ENCODE assay signal across 25 mouse cellular contexts in genomic region chr6:108993743-108994142, GRCm38 (mm10).
DNase-seq lines count a peak whose midpoint lies in the region; ATAC-seq and TF ChIP-seq lines count a peak whose summit lies in the region.
"Had no signal": no experiment of that assay in that cellular context is flagged by ENCODE, and none has a peak within 500 bp of the region (broad histone marks: within the 10 kb centered on the region; RNA-seq: fewer than 3 reads in every experiment).

No protein-coding gene starts in this region.

- TF ChIP-seq CTCF in midbrain, postnatal 0 days (IDR thresholded peaks at IDR 0.05): no peak

- H3K4me2 ChIP-seq in midbrain, embryonic 16.5 days (ENCODE audit: low read length): no peak overlapping the region
- no peak overlapping the region for H3K4me2 ChIP-seq in midbrain, postnatal 0 days (ENCODE audit: low read depth, low read length, poor library complexity, severe bottlenecking)
- H3K4me2 ChIP-seq: embryonic facial prominence, embryonic 13.5 days; heart, embryonic 11.5 days; hindbrain, embryonic 12.5 days; hindbrain, embryonic 15.5 days had no signal

- no peaks in the 10 kb centered on the region for H3K36me3 ChIP-seq in megakaryocyte, embryonic 14.5 days (replicated peaks; ENCODE audit: low read length)
- no peaks in the 10 kb centered on the region for H3K36me3 ChIP-seq in midbrain, embryonic 16.5 days (ENCODE audit: control insufficient read depth, insufficient read depth, low read length)
- no peaks in the 10 kb centered on the region for H3K36me3 ChIP-seq in midbrain, postnatal 0 days (ENCODE audit: insufficient read depth, low read length)
- H3K36me3 ChIP-seq: embryonic facial prominence, embryonic 10.5 days; embryonic facial prominence, embryonic 13.5 days; hindbrain, embryonic 12.5 days; hindbrain, embryonic 15.5 days had no signal

- no peak for ATAC-seq in megakaryocyte, adult 5-6 weeks (ENCODE audit: poor library complexity, severe bottlenecking)
- ATAC-seq in midbrain, embryonic 16.5 days: peak; percentile 76; the same call in 1 of the 2 replicates
- ATAC-seq in midbrain, postnatal 0 days (ENCODE audit: low FRiP score): no peak
- ATAC-seq in common myeloid progenitor, adult 5-6 weeks (replicated peaks; ENCODE audit: low read depth, poor library complexity, severe bottlenecking): peak; percentile 29; the same call in 1 of the 2 replicates
- no peak for ATAC-seq in CD4-positive, CD25-positive, alpha-beta regulatory T cell, adult 4 months
- ATAC-seq: forebrain, embryonic 14.5 days; forebrain, postnatal 0 days; Patski had no signal

- 39% methylated on average over 3 of the region's 3 CpGs for WGBS in midbrain, embryonic 16.5 days
- WGBS in midbrain, postnatal 0 days: 34% methylated on average over 3 of the region's 3 CpGs

- no peak overlapping the region for H3K9ac ChIP-seq in midbrain, embryonic 16.5 days (ENCODE audit: low read depth, low read length)
- H3K9ac ChIP-seq in midbrain, postnatal 0 days (replicated peaks; ENCODE audit: low read length, poor library complexity, severe bottlenecking): no peak overlapping the region
- H3K9ac ChIP-seq: embryonic facial prominence, embryonic 13.5 days; forebrain, postnatal 0 days; hindbrain, embryonic 12.5 days; hindbrain, embryonic 15.5 days had no signal

- no peak overlapping the region for H3K27ac ChIP-seq in midbrain, embryonic 16.5 days (ENCODE audit: low read length)
- no peak overlapping the region for H3K27ac ChIP-seq in midbrain, postnatal 0 days (ENCODE audit: low read depth, low read length)
- H3K27ac ChIP-seq: embryonic facial prominence, embryonic 10.5 days; embryonic facial prominence, embryonic 13.5 days; gastrocnemius, adult 2 months; hindbrain, embryonic 12.5 days; hindbrain, embryonic 15.5 days had no signal

- H3K27me3 ChIP-seq in megakaryocyte, embryonic 14.5 days (replicated peaks): no peaks in the 10 kb centered on the region
- no peaks in the 10 kb centered on the region for H3K27me3 ChIP-seq in midbrain, embryonic 16.5 days (ENCODE audit: control insufficient read depth, insufficient read depth, low read depth, low read length)
- no peaks in the 10 kb centered on the region for H3K27me3 ChIP-seq in midbrain, postnatal 0 days (ENCODE audit: insufficient read depth, low read length)
- H3K27me3 ChIP-seq: embryonic facial prominence, embryonic 13.5 days; hindbrain, embryonic 12.5 days; hindbrain, embryonic 15.5 days had no signal

- H3K4me3 ChIP-seq in megakaryocyte, embryonic 14.5 days (replicated peaks): peak overlapping the region; percentile 87
- no peak overlapping the region for H3K4me3 ChIP-seq in midbrain, embryonic 16.5 days (ENCODE audit: low read depth, low read length)
- no peak overlapping the region for H3K4me3 ChIP-seq in midbrain, postnatal 0 days (ENCODE audit: low read depth, low read length)
- H3K4me3 ChIP-seq: embryonic facial prominence, embryonic 10.5 days; embryonic facial prominence, embryonic 13.5 days; erythroblast, embryonic 14.5 days; gastrocnemius, adult 2 months; hindbrain, embryonic 12.5 days; hindbrain, embryonic 15.5 days had no signal

- H3K4me1 ChIP-seq in megakaryocyte, embryonic 14.5 days: peaks cover 44% of the 10 kb centered on the region
- no peaks in the 10 kb centered on the region for H3K4me1 ChIP-seq in midbrain, embryonic 16.5 days (ENCODE audit: control insufficient read depth, insufficient read depth, low read length)
- H3K4me1 ChIP-seq in midbrain, postnatal 0 days (ENCODE audit: insufficient read depth, low read length): 0 out of 2 replicates have a peak, but pooled peaks cover 3% of the 10 kb centered on the region
- H3K4me1 ChIP-seq: embryonic facial prominence, embryonic 10.5 days; embryonic facial prominence, embryonic 13.5 days; hindbrain, embryonic 12.5 days; hindbrain, embryonic 15.5 days had no signal

- no peaks in the 10 kb centered on the region for H3K9me3 ChIP-seq in megakaryocyte, embryonic 14.5 days
- no peaks in the 10 kb centered on the region for H3K9me3 ChIP-seq in midbrain, embryonic 16.5 days (replicated peaks; ENCODE audit: control insufficient read depth, low read length, poor library complexity, severe bottlenecking)
- no peaks in the 10 kb centered on the region for H3K9me3 ChIP-seq in midbrain, postnatal 0 days (ENCODE audit: low read length)
- H3K9me3 ChIP-seq: embryonic facial prominence, embryonic 10.5 days; embryonic facial prominence, embryonic 13.5 days; hindbrain, embryonic 12.5 days; hindbrain, embryonic 15.5 days had no signal

- no peak for DNase-seq in midbrain, postnatal 0 days (ENCODE audit: low spot score)
- DNase-seq: adrenal gland, postnatal 10 days; adrenal gland, postnatal 36 days; cerebellum, adult 11 months; cerebellum, adult 2 months; cerebellum, adult 9-11 months; cerebellum, postnatal 25 days; embryo, embryonic 11 days; forebrain, postnatal 0 days; gastrocnemius, adult 2 months; gastrocnemius, postnatal 14 days; heart, adult 11 months had no signal

Comparison
In these comparisons a context has a peak if more than half of its experiments do, and no peak if none do; other contexts are left out.
1. ATAC-seq: peak in midbrain, embryonic 16.5 days (single experiment) and common myeloid progenitor, adult 5-6 weeks (single experiment); none in megakaryocyte, adult 5-6 weeks (single experiment), midbrain, postnatal 0 days (single experiment) and CD4-positive, CD25-positive, alpha-beta regulatory T cell, adult 4 months (single experiment).